Mouse (Mus musculus) adrenal gland, adult 18-20 months (tissue): Measurements from ENCODE around the gene Nalcn. TPM values are rescaled to one million over a fixed set of nuclear protein-coding genes. Genes with fewer than 3 reads are reported as not detected.

Experiments used
- DNase-seq, 2 experiments: peaks; one replicate each; pipeline ENCODE4 v3.0.0; 2021 to 2022; ENCODE audit warnings: low spot score in 2 of 2
- total RNA-seq, 2 experiments: library from RNA; stranded (reverse); gene quantifications; 1 replicate in 1 of 2; 2 replicates in 1 of 2; pipeline ENCODE4 v1.2.3; 2021

Nalcn gene
- total RNA-seq, 2 experiments from 2014 or later, result 6.5 to 7.2 TPM

DNA sequence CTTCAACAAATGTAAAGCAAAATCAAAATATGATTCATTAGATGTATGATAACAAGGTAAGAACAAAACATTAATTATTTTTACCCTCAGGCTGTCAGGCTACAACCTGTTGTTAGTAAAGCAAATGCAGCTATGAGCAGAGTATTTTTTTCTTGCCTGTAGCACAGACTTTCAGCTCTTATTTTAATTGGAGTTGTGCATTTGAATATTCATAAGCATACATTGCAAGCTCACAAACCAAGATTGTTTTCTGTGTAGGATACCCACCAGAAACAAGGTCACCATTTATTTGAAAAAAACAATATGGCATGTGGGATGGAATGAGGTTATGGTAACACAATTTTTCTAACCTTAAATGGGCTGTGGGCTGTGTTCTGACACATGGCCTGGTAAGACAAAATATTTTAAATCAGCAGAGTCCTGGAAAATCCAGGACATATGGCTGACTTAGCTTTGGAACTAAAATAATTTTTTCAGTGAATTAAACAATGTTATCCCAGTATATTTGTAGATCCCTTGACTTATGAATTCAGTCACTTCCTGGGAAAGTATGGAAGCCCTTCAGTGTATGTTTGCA is 394.2 kb downstream of the Nalcn start:
- DNase-seq, result no peak

Other genes starting within 250 kb of the Nalcn start
- gene Itgbl1, start 32.8 kb upstream of the Nalcn start, total RNA-seq, result 1 to 10 TPM; 1.5 to 3.1 TPM